Mouse (Mus musculus): ENCODE measurements around the gene Pde1c. TPM values are rescaled to one million over a fixed set of nuclear protein-coding genes. Genes with fewer than 3 reads are reported as not detected.
A peak's percentile ranks its signal among the peaks of the same experiment; 100 is the strongest.

Pde1c gene
- polyA plus RNA-seq, 1 experiment from 2014 or later, result 4.8 TPM

DNA sequence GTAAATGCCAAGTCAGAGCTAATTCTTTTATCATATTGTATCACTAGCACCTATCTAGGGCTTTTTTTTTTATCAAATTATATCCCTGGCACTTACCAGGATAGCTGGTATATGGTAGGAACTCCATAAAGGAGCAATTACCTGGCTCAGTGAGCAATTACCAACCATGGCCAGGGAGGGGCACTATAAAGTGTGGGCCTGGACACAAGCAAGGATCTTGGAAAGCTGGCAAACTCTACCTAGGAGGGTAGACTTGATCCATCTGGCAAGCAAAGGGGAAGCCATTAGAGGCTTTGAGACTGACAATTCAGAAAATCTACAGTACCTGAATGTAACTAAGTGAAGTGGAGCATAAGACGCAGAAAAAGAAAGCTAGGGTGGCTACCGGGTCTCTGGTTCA is 10.2 kb downstream of the Pde1c start:
- no peak overlapping the region for H3K9ac ChIP-seq (ENCODE audit: low read length)
- WGBS, result 91% methylated on average over 2 of the region's 2 CpGs

DNA sequence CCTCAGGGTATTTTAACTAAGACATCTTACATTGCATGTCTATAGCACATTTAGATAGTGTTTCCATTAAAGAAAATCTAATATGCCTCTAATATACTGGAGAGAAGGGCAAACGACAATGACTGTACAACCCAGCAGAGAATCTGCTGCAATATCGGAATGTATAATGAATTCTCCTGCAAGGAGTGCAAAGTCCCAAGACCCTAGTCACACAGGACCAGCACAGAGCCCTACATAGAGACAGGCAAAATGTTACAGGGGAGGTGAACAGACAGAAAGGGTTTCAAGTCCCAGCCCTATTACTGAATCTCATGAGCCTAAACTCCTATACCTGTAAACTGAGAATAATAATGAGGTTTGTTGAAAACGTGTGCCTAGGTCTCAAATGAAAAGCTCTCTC is 13.1 kb downstream of the Pde1c start:
- no peaks in the 10 kb centered on the region for H3K9me3 ChIP-seq (ENCODE audit: control insufficient read depth, low read length)
- 81% methylated on average over 3 of the region's 3 CpGs for WGBS
- DNase-seq (ENCODE audit: low spot score, missing footprints), result no peak

More for the DNA sequence above, 10.2 kb downstream of the Pde1c start:
- Histone ChIP-seq H3K27ac (ENCODE audit: low read depth, low read length) (no peak overlapping the region), H3K27me3 (ENCODE audit: control insufficient read depth, insufficient read depth, low read length) (no peaks in the 10 kb centered on the region), H3K9me3 (ENCODE audit: control insufficient read depth, low read length) (no peaks in the 10 kb centered on the region), H3K4me2 (no peak overlapping the region), H3K4me3 (ENCODE audit: low read depth, low read length) (no peak overlapping the region), H3K36me3 (ENCODE audit: control insufficient read depth, insufficient read depth, low read length) (no peaks in the 10 kb centered on the region), H3K4me1 (ENCODE audit: control insufficient read depth, insufficient read depth, low read length) (no peaks in the 10 kb centered on the region)
- ATAC-seq (ENCODE audit: low FRiP score) (no peak), DNase-seq (ENCODE audit: low spot score, missing footprints) (no peak)

DNA sequence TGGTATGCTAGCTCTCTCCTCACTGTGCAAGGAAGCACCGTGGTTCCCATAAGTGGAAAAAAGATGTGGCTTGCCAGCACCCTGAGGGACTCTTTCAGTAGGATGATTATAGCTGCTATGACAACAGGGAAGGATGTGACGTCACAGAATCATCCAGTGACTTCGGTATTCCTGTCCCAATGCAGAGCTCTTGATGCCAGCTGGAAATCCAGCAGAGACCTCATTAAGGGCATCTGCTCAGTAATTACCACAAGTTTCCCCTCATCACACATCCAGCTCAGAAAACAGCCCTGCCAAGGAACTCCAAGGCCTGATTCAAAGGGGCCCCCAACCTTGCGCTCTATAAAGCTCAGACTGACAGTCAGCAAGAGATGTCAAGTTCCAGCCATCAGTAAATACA is 13.5 kb downstream of the Pde1c start:
- Histone ChIP-seq H3K4me3 (ENCODE audit: low read depth, low read length) (no peak overlapping the region), H3K27ac (ENCODE audit: low read depth, low read length) (no peak overlapping the region), H3K27me3 (ENCODE audit: control insufficient read depth, insufficient read depth, low read length) (no peaks in the 10 kb centered on the region), H3K36me3 (ENCODE audit: control insufficient read depth, insufficient read depth, low read length) (no peaks in the 10 kb centered on the region), H3K4me1 (ENCODE audit: control insufficient read depth, insufficient read depth, low read length) (no peaks in the 10 kb centered on the region), H3K9ac (ENCODE audit: low read length) (no peak overlapping the region), H3K9me3 (ENCODE audit: control insufficient read depth, low read length) (no peaks in the 10 kb centered on the region), H3K4me2 (no peak overlapping the region)
- WGBS, result 62% methylated on average over 4 of the region's 4 CpGs
- no peak for DNase-seq (ENCODE audit: low spot score, missing footprints)
- ATAC-seq (ENCODE audit: low FRiP score), result no peak

More for the DNA sequence above, 13.1 kb downstream of the Pde1c start:
- Histone ChIP-seq H3K27ac (ENCODE audit: low read depth, low read length) (no peak overlapping the region), H3K4me1 (ENCODE audit: control insufficient read depth, insufficient read depth, low read length) (no peaks in the 10 kb centered on the region), H3K27me3 (ENCODE audit: control insufficient read depth, insufficient read depth, low read length) (no peaks in the 10 kb centered on the region), H3K9ac (ENCODE audit: low read length) (no peak overlapping the region), H3K36me3 (ENCODE audit: control insufficient read depth, insufficient read depth, low read length) (no peaks in the 10 kb centered on the region), H3K4me3 (ENCODE audit: low read depth, low read length) (no peak overlapping the region), H3K4me2 (no peak overlapping the region)
- no peak for ATAC-seq (ENCODE audit: low FRiP score)

DNA sequence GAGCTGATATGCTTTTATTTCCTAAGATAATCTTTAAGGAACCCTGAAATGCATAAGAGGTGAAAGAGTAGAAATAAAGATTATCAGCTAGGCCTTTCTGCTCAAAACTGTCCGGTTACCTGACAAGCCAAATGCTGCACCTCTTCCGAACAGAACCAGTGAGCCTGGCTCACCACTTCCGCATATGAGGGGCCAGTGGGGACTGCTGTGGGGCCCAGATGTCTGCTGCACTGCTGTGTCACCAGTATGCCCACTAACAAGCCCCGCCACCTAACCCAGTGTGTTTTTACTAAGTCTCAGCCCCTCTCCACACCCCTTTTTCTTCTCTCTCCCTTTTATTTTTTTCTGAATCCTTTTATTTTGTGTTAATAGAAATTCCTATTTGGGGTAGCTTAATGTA is 17.9 kb downstream of the Pde1c start:
- Histone ChIP-seq H3K27ac (ENCODE audit: low read depth, low read length) (no peak overlapping the region), H3K4me2 (no peak overlapping the region), H3K9ac (ENCODE audit: low read length) (no peak overlapping the region), H3K27me3 (ENCODE audit: control insufficient read depth, insufficient read depth, low read length) (no peaks in the 10 kb centered on the region), H3K36me3 (ENCODE audit: control insufficient read depth, insufficient read depth, low read length) (no peaks in the 10 kb centered on the region), H3K4me3 (ENCODE audit: low read depth, low read length) (no peak overlapping the region), H3K4me1 (ENCODE audit: control insufficient read depth, insufficient read depth, low read length) (no peaks in the 10 kb centered on the region), H3K9me3 (ENCODE audit: control insufficient read depth, low read length) (no peaks in the 10 kb centered on the region)
- 75% methylated on average over 4 of the region's 4 CpGs for WGBS
- DNase-seq (ENCODE audit: low spot score, missing footprints) (no peak), ATAC-seq (ENCODE audit: low FRiP score) (no peak)

DNA sequence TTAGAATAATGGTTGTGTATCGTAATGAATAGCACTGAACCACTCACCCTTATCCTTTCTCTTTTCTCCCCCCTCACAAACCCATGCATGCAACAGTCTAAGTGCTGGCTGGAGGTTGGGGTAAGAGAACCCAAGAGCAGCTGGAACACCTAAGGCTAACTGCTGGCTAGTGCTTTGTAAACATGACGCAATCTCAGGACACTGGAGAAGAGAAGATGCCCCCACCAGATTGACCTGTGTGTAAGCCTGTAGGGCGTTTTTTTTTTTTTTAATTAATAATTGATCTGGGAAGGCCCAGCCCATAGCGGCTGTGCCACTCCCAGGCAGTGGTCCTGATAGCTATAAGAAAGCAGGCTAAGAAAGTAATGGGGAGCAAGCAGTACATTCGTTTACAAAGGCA is 28.7 kb downstream of the Pde1c start:
- H3K9me3 ChIP-seq (ENCODE audit: control insufficient read depth, low read length), result no peaks in the 10 kb centered on the region
- no peak overlapping the region for H3K27ac ChIP-seq (ENCODE audit: low read depth, low read length)
- no peaks in the 10 kb centered on the region for H3K36me3 ChIP-seq (ENCODE audit: control insufficient read depth, insufficient read depth, low read length)
- no peak overlapping the region for H3K4me2 ChIP-seq
- WGBS, result 86% methylated on average over 5 of the region's 5 CpGs
- H3K9ac ChIP-seq (ENCODE audit: low read length), result no peak overlapping the region
- DNase-seq (ENCODE audit: low spot score, missing footprints), result no peak
- H3K4me3 ChIP-seq (ENCODE audit: low read depth, low read length), result no peak overlapping the region
- no peaks in the 10 kb centered on the region for H3K4me1 ChIP-seq (ENCODE audit: control insufficient read depth, insufficient read depth, low read length)
- H3K27me3 ChIP-seq (ENCODE audit: control insufficient read depth, insufficient read depth, low read length), result no peaks in the 10 kb centered on the region
- ATAC-seq (ENCODE audit: low FRiP score), result no peak

DNA sequence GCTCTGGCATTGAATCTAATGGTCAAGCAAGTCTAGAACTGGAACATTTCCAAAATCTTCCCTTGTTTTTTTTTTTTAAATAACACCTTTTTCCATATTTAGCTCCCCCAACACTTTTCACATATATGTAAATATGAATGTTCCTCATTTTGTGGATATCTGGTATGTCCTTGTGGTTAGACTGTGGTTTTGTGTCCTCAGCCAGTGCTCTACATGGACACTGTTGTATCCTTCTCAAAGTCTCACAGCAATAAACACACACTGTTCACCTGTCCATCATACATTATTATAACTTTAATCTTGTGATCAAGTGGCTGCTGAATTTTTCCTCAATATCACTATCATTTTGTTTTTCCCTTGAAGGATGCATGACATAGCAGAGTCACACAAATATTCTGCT is 34.2 kb downstream of the Pde1c start:
- H3K4me1 ChIP-seq (ENCODE audit: control insufficient read depth, insufficient read depth, low read length), result no peaks in the 10 kb centered on the region
- no peaks in the 10 kb centered on the region for H3K27me3 ChIP-seq (ENCODE audit: control insufficient read depth, insufficient read depth, low read length)
- H3K9me3 ChIP-seq (ENCODE audit: control insufficient read depth, low read length), result no peaks in the 10 kb centered on the region
- no peak overlapping the region for H3K9ac ChIP-seq (ENCODE audit: low read length)
- H3K4me2 ChIP-seq, result no peak overlapping the region
- no peak for ATAC-seq (ENCODE audit: low FRiP score)
- no peak for DNase-seq (ENCODE audit: low spot score, missing footprints)
- no peaks in the 10 kb centered on the region for H3K36me3 ChIP-seq (ENCODE audit: control insufficient read depth, insufficient read depth, low read length)
- H3K27ac ChIP-seq (ENCODE audit: low read depth, low read length), result no peak overlapping the region
- no peak overlapping the region for H3K4me3 ChIP-seq (ENCODE audit: low read depth, low read length)

DNA sequence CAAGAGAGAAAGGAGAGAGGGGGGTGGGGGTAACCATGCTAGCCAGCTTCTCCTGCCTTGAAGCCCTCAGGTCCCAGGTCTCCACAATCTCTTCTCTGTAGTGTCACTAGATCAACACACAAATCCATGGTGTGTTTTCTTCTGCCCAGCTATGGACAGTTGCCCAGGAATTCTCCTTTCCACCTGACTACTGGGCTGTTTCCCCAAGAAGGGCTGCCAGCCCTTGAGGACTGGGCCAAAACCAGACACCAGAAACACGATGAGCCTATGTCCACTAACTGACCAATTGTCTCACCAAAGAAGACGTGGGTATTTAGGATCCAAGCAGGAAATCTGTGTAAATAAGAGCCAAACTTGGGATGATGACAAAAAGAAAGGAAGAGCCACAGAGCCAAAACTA is 36.6 kb downstream of the Pde1c start:
- no peak for DNase-seq (ENCODE audit: low spot score, missing footprints)
- no peak for ATAC-seq (ENCODE audit: low FRiP score)
- WGBS, result 77% methylated on average over 2 of the region's 2 CpGs
- Histone ChIP-seq H3K9ac (ENCODE audit: low read length) (no peak overlapping the region), H3K4me3 (ENCODE audit: low read depth, low read length) (no peak overlapping the region), H3K4me1 (ENCODE audit: control insufficient read depth, insufficient read depth, low read length) (no peaks in the 10 kb centered on the region), H3K36me3 (ENCODE audit: control insufficient read depth, insufficient read depth, low read length) (no peaks in the 10 kb centered on the region), H3K4me2 (no peak overlapping the region), H3K27me3 (ENCODE audit: control insufficient read depth, insufficient read depth, low read length) (no peaks in the 10 kb centered on the region), H3K9me3 (ENCODE audit: control insufficient read depth, low read length) (no peaks in the 10 kb centered on the region), H3K27ac (ENCODE audit: low read depth, low read length) (no peak overlapping the region)

DNA sequence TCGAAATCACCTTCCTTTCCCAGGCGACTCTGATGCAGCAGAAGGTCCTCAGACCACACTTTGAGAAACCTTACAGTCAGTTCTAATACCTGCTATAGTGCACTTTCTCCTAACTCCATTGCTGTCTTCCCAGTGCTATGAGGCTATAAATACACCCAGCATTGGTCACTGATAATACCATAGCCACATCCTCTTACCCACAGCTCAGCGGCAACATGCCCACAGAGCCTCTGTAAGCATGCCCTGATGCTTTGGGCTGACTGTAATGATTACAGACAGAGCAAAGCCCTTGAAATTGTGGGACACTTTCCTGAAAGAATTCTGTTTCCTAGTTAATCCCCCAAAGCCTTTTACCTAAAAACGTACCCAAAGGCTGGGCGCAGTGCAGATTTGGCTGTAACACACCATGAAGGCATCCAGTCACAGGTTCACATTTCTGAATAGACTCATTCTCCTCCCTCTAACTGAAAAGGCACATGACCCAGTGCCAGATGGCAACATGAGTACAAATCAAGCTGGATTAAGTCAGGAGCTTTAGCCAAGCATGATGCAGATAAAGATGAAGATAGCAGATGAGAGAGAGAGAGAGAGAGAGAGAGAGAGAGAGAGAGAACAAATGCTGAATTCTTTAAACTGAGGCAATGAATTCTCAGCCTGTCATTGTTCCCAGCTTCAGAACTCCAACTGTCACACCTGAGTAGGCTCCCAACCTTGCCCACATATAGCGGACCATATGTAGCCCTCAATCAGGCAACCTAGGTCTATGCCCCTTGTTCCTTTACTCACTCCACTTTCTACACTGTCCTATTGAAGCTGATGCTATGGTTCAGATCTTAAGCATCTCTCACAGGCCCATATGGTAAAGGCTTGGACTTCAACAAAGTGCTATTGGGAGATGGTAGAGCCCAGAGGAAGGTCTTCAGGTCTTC is 44.7 kb downstream of the Pde1c start:
- no peak for DNase-seq (ENCODE audit: low spot score, missing footprints)
- H3K27ac ChIP-seq (ENCODE audit: low read depth, low read length), result no peak overlapping the region
- peaks cover 3% of the 10 kb centered on the region for H3K27me3 ChIP-seq (ENCODE audit: control insufficient read depth, insufficient read depth, low read length)
- peaks cover 8% of the 10 kb centered on the region; the same call in 1 of the 2 replicates for H3K4me1 ChIP-seq (ENCODE audit: control insufficient read depth, insufficient read depth, low read length)
- 76% methylated on average over 6 of the region's 6 CpGs for WGBS
- peak; percentile 57; the same call in 1 of the 2 replicates for ATAC-seq (ENCODE audit: low FRiP score)
- no peak overlapping the region for H3K9ac ChIP-seq (ENCODE audit: low read length)
- H3K4me2 ChIP-seq, result no peak overlapping the region
- no peaks in the 10 kb centered on the region for H3K9me3 ChIP-seq (ENCODE audit: control insufficient read depth, low read length)
- no peaks in the 10 kb centered on the region for H3K36me3 ChIP-seq (ENCODE audit: control insufficient read depth, insufficient read depth, low read length)
- H3K4me3 ChIP-seq (ENCODE audit: low read depth, low read length), result no peak overlapping the region

DNA sequence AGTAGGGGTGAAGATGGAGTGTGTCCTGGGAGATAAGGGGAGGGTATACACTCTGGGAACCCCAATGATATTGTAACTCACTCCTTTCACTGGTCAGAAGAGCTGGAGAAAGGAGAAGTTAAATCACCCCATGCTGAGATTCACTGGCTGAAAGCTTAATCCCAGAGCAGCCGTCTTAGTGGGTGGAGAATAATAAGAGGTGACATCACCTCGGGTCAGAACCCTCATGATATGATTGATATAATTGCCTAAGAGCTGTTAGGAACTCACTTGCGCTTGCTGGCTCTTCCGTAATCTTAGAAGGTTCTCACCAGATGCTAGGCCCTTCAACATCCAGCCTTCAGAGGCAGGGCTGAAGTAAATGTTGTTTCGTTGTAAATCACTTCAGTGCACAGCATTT is 79.7 kb downstream of the Pde1c start:
- H3K9ac ChIP-seq (ENCODE audit: low read length), result no peak overlapping the region
- H3K4me2 ChIP-seq, result no peak overlapping the region
- no peak for ATAC-seq (ENCODE audit: low FRiP score)
- no peak overlapping the region for H3K4me3 ChIP-seq (ENCODE audit: low read depth, low read length)
- no peaks in the 10 kb centered on the region for H3K36me3 ChIP-seq (ENCODE audit: control insufficient read depth, insufficient read depth, low read length)
- no peak for DNase-seq (ENCODE audit: low spot score, missing footprints)
- no peaks in the 10 kb centered on the region for H3K27me3 ChIP-seq (ENCODE audit: control insufficient read depth, insufficient read depth, low read length)
- H3K9me3 ChIP-seq (ENCODE audit: control insufficient read depth, low read length), result no peaks in the 10 kb centered on the region
- 71% methylated on average over 5 of the region's 5 CpGs for WGBS
- no peak overlapping the region for H3K27ac ChIP-seq (ENCODE audit: low read depth, low read length)
- H3K4me1 ChIP-seq (ENCODE audit: control insufficient read depth, insufficient read depth, low read length), result no peaks in the 10 kb centered on the region

Data from midbrain, embryonic 11.5 days (tissue).